Mouse (Mus musculus) stomach, embryonic 16.5 days (tissue): ENCODE measurements around the gene Crcp. TPM values are rescaled to one million over a fixed set of nuclear protein-coding genes. Genes with fewer than 3 reads are reported as not detected.

Source experiments
- ATAC-seq: fragments of 200-750 bp; cut with Nextera tagmentation; 2 replicates; pipeline ENCODE4 v1.8.0; 2017; ENCODE audit warnings: moderate number of reproducible peaks, moderate TSS enrichment; ENCODE audit not compliant: insufficient read depth, low FRiP score
- H3K27ac ChIP-seq: fragments of 300-500 bp; sonication (generic); 2 replicates; pipeline ENCODE4 v1.5.1; 2014; ENCODE audit warnings: low read length
- H3K27me3 ChIP-seq: fragments of 300-500 bp; sonication (generic); 2 replicates; pipeline ENCODE4 v1.6.1; 2014; ENCODE audit warnings: low read length, control low read depth, mixed read lengths; ENCODE audit not compliant: control insufficient read depth, insufficient read depth
- H3K36me3 ChIP-seq: fragments of 300-500 bp; sonication (generic); 2 replicates; pipeline ENCODE4 v1.6.1; 2014; ENCODE audit warnings: low read length; ENCODE audit not compliant: control insufficient read depth, insufficient read depth
- H3K4me1 ChIP-seq: fragments of 300-500 bp; sonication (generic); 2 replicates; pipeline ENCODE4 v1.6.1; 2014; ENCODE audit warnings: low read length, control low read depth, mixed read lengths; ENCODE audit not compliant: control insufficient read depth, insufficient read depth
- H3K4me2 ChIP-seq: fragments of 300-500 bp; sonication (generic); 2 replicates; pipeline ENCODE4 v1.6.1; 2014; ENCODE audit warnings: low read depth, low read length, mixed read lengths
- H3K4me3 ChIP-seq: fragments of 300-500 bp; sonication (generic); replicated peaks from 2 replicates; pipeline ENCODE4 v1.5.1; 2014; ENCODE audit warnings: mild to moderate bottlenecking, low read length
- H3K9ac ChIP-seq: fragments of 300-500 bp; sonication (generic); 2 replicates; pipeline ENCODE4 v1.6.1; 2014; ENCODE audit warnings: low read length
- H3K9me3 ChIP-seq: fragments of 300-500 bp; sonication (generic); replicated peaks from 2 replicates; pipeline ENCODE4 v1.6.1; 2016; ENCODE audit warnings: low read length, control low read depth; ENCODE audit not compliant: control insufficient read depth
- WGBS: fragments of 180-500 bp; shearing (Covaris S2); extraction: QIAGEN DNeasy Blood & Tissue Kit; methylation state at CpG from one replicate; pipeline ENCODE4 v1.1.7; 2014; 5-methylcytosine and 5-hydroxymethylcytosine counted together
- polyA plus RNA-seq: library from polyadenylated mRNA; unstranded; fragments of >200 nt; fragmentation: Nextera tagmentation; extraction: Ambion mirVana; gene quantifications from 2 replicates; pipeline ENCODE4 v1.2.1, GENCODE M21; 2015

Crcp gene
- polyA plus RNA-seq: 32.1 and 33.1 TPM in 2 replicates

GRCm38 (mm10) chr5:130029142-130029897 is at the start of gene Crcp, which contains the start of gene Asl:
Crcp (plus strand) TSS chr5:130029290.
Asl (minus strand) TSS chr5:130029247.
- WGBS: 1% methylated on average over 51 of the region's 51 CpGs
- H3K27ac ChIP-seq: peak within 1 kb of the TSS; percentile 95

GRCm38 (mm10) chr5:129980216-129980615 is 48.9 kb upstream of the Crcp start:
- Histone ChIP-seq H3K36me3 (peaks cover 6% of the 10 kb centered on the region; the same call in 1 of the 2 replicates), H3K9me3 (no peaks in the 10 kb centered on the region), H3K27ac (no peak overlapping the region), H3K4me2 (no peak overlapping the region), H3K4me1 (no peaks in the 10 kb centered on the region), H3K9ac (no peak overlapping the region), H3K4me3 (no peak overlapping the region), H3K27me3 (no peaks in the 10 kb centered on the region)
- 43% methylated on average over 3 of the region's 3 CpGs for WGBS
- no peak for ATAC-seq

More at GRCm38 (mm10) chr5:130029142-130029897, at the start of gene Crcp, which contains the start of gene Asl:
- no peaks in the 10 kb centered on the region for H3K27me3 ChIP-seq
- H3K9me3 ChIP-seq: no peaks in the 10 kb centered on the region
- H3K36me3 ChIP-seq: no peaks in the 10 kb centered on the region
- peak; percentile 80 for ATAC-seq
- peak within 1 kb of the TSS; percentile 89 for H3K9ac ChIP-seq
- peak within 1 kb of the TSS; percentile 88 for H3K4me3 ChIP-seq
- H3K4me1 ChIP-seq: no peaks in the 10 kb centered on the region
- H3K4me2 ChIP-seq: peak within 1 kb of the TSS; percentile 91

GRCm38 (mm10) chr5:129989376-129989775 is 39.7 kb upstream of the Crcp start:
- H3K9ac ChIP-seq: no peak overlapping the region
- H3K4me2 ChIP-seq: no peak overlapping the region
- no peaks in the 10 kb centered on the region for H3K4me1 ChIP-seq
- H3K27ac ChIP-seq: no peak overlapping the region
- H3K4me3 ChIP-seq: no peak overlapping the region
- H3K36me3 ChIP-seq: peaks cover 12% of the 10 kb centered on the region; the same call in 1 of the 2 replicates
- whole genome bisulfite sequencing: 83% methylated on average over 13 of the region's 13 CpGs
- H3K9me3 ChIP-seq: no peaks in the 10 kb centered on the region
- no peaks in the 10 kb centered on the region for H3K27me3 ChIP-seq
- ATAC-seq: no peak

- H3K27me3 ChIP-seq: no peaks in the 10 kb centered on the region
- WGBS: 92% methylated on average over 5 of the region's 5 CpGs
- no peaks in the 10 kb centered on the region for H3K9me3 ChIP-seq
- H3K4me2 ChIP-seq: no peak overlapping the region
- no peak overlapping the region for H3K9ac ChIP-seq
- H3K27ac ChIP-seq: no peak overlapping the region
- peaks cover 12% of the 10 kb centered on the region; the same call in 1 of the 2 replicates for H3K36me3 ChIP-seq
- ATAC-seq: no peak; the same call in 1 of the 2 replicates
- no peak overlapping the region for H3K4me3 ChIP-seq
- no peaks in the 10 kb centered on the region for H3K4me1 ChIP-seq
Observed at GRCm38 (mm10) chr5:129991898-129992297, 37.2 kb upstream of the Crcp start.

- no peak overlapping the region for H3K4me2 ChIP-seq
- no peak overlapping the region for H3K9ac ChIP-seq
- no peak overlapping the region for H3K27ac ChIP-seq
- H3K27me3 ChIP-seq: no peaks in the 10 kb centered on the region
- H3K9me3 ChIP-seq: no peaks in the 10 kb centered on the region
- H3K4me3 ChIP-seq: no peak overlapping the region
- ATAC-seq: no peak
- peaks cover 12% of the 10 kb centered on the region; the same call in 1 of the 2 replicates for H3K36me3 ChIP-seq
- 87% methylated on average over 14 of the region's 14 CpGs for WGBS
- no peaks in the 10 kb centered on the region for H3K4me1 ChIP-seq
Observed at GRCm38 (mm10) chr5:129993374-129993773, 35.7 kb upstream of the Crcp start.

- ATAC-seq: no peak
- no peaks in the 10 kb centered on the region for H3K27me3 ChIP-seq
- H3K4me1 ChIP-seq: no peaks in the 10 kb centered on the region
- H3K27ac ChIP-seq: no peak overlapping the region
- H3K9ac ChIP-seq: no peak overlapping the region
- H3K36me3 ChIP-seq: peaks cover 7% of the 10 kb centered on the region; the same call in 1 of the 2 replicates
- WGBS: 90% methylated on average over 7 of the region's 7 CpGs
- H3K9me3 ChIP-seq: no peaks in the 10 kb centered on the region
- no peak overlapping the region for H3K4me3 ChIP-seq
- H3K4me2 ChIP-seq: no peak overlapping the region
Observed at GRCm38 (mm10) chr5:129994989-129995388, 34.1 kb upstream of the Crcp start.

- Histone ChIP-seq H3K9me3 (no peaks in the 10 kb centered on the region), H3K36me3 (peaks cover 5% of the 10 kb centered on the region; the same call in 1 of the 2 replicates), H3K4me1 (peaks cover 9% of the 10 kb centered on the region; the same call in 1 of the 2 replicates), H3K4me3 (no peak overlapping the region), H3K27me3 (no peaks in the 10 kb centered on the region), H3K4me2 (no peak overlapping the region), H3K27ac (no peak overlapping the region), H3K9ac (no peak overlapping the region)
- no peak for ATAC-seq
- WGBS: 73% methylated on average over 19 of the region's 19 CpGs
Observed at GRCm38 (mm10) chr5:129997700-129998099, 31.4 kb upstream of the Crcp start.

GRCm38 (mm10) chr5:129999097-129999496 is 30.0 kb upstream of the Crcp start:
- WGBS: 25% methylated on average over 4 of the region's 4 CpGs
- H3K4me3 ChIP-seq: no peak overlapping the region
- H3K27ac ChIP-seq: no peak overlapping the region
- no peaks in the 10 kb centered on the region for H3K36me3 ChIP-seq
- H3K4me1 ChIP-seq: peaks cover 15% of the 10 kb centered on the region
- H3K9me3 ChIP-seq: no peaks in the 10 kb centered on the region
- H3K9ac ChIP-seq: no peak overlapping the region
- no peaks in the 10 kb centered on the region for H3K27me3 ChIP-seq
- ATAC-seq: no peak
- no peak overlapping the region for H3K4me2 ChIP-seq

- Histone ChIP-seq H3K9ac (no peak overlapping the region), H3K9me3 (0 out of 2 replicates have a peak, but pooled peaks cover 12% of the 10 kb centered on the region), H3K27ac (peak overlapping the region; percentile 23; the same call in 1 of the 2 replicates), H3K27me3 (no peaks in the 10 kb centered on the region), H3K4me1 (peaks cover 15% of the 10 kb centered on the region), H3K36me3 (no peaks in the 10 kb centered on the region), H3K4me3 (no peak overlapping the region), H3K4me2 (0 out of 2 replicates have a peak overlapping the region, but pooled peaks have one; percentile 56)
- 80% methylated on average over 12 of the region's 12 CpGs for WGBS
- ATAC-seq: no peak
Observed at GRCm38 (mm10) chr5:130000735-130001134, 28.4 kb upstream of the Crcp start.
